Mouse (Mus musculus) megakaryocyte, embryonic 14.5 days (primary cell): ENCODE data around the gene Bloc1s5.

Source experiments
- FLI1 ChIP-seq: IDR thresholded peaks from 2 replicates; pipeline ENCODE4 v1.6.1; 2012; ENCODE audit warnings: low read length, inconsistent platforms, mixed read lengths
- GATA1 ChIP-seq: IDR thresholded peaks from 3 replicates; pipeline ENCODE4 v1.6.1; 2012; ENCODE audit warnings: mixed read lengths, low read length, inconsistent platforms, borderline replicate concordance

GRCm38 (mm10) chr13:38614298-38614697 is 20.6 kb downstream of the Bloc1s5 start:
- TF ChIP-seq GATA1 (no peak), FLI1 (no peak)
